Mouse (Mus musculus): Measurements from ENCODE around the gene Rnf182.
A peak's percentile ranks its signal among the peaks of the same experiment; 100 is the strongest.

Rnf182 gene

GRCm38 (mm10) chr13:43615577-43616254 lies at the start of gene Rnf182:
Rnf182 (plus strand) TSS chr13:43615710.
- DNase-seq, result peak; percentile 6 to 11

GRCm38 (mm10) chr13:43566184-43566583 lies 49.3 kb upstream of the Rnf182 start:
- no peak for DNase-seq

GRCm38 (mm10) chr13:43567141-43567891 lies 48.2 kb upstream of the Rnf182 start:
- no peak for DNase-seq

GRCm38 (mm10) chr13:43573979-43574378 lies 41.5 kb upstream of the Rnf182 start:
- DNase-seq, result no peak

- no peak for DNase-seq
These were observed 40.1 kb upstream of the Rnf182 start for GRCm38 (mm10) chr13:43575431-43575830.

GRCm38 (mm10) chr13:43577254-43577653 lies 38.3 kb upstream of the Rnf182 start:
- DNase-seq, result peak in 1 of 2 experiments; percentile 21

- no peak for DNase-seq
These were observed 37.7 kb upstream of the Rnf182 start for GRCm38 (mm10) chr13:43577766-43578165.

- DNase-seq, result peak; percentile 9 to 51
These were observed 35.8 kb upstream of the Rnf182 start for GRCm38 (mm10) chr13:43579740-43580139.

- DNase-seq, result no peak
These were observed 34.8 kb upstream of the Rnf182 start for GRCm38 (mm10) chr13:43580661-43581060.

- no peak for DNase-seq
These were observed 32.5 kb upstream of the Rnf182 start for GRCm38 (mm10) chr13:43582961-43583360.

GRCm38 (mm10) chr13:43583504-43583903 lies 32.0 kb upstream of the Rnf182 start:
- DNase-seq, result no peak

- DNase-seq, result no peak
These were observed 30.2 kb upstream of the Rnf182 start for GRCm38 (mm10) chr13:43585335-43585734.

GRCm38 (mm10) chr13:43586966-43587365 lies 28.5 kb upstream of the Rnf182 start:
- DNase-seq, result no peak

GRCm38 (mm10) chr13:43587844-43588840 lies 27.4 kb upstream of the Rnf182 start:
- no peak for DNase-seq

- no peak for DNase-seq
These were observed 23.5 kb upstream of the Rnf182 start for GRCm38 (mm10) chr13:43591828-43592680.

- DNase-seq, result no peak
These were observed 22.8 kb upstream of the Rnf182 start for GRCm38 (mm10) chr13:43592681-43593068.

GRCm38 (mm10) chr13:43595896-43596295 lies 19.6 kb upstream of the Rnf182 start:
- DNase-seq, result peak in 1 of 2 experiments; percentile 36

- DNase-seq, result no peak
These were observed 14.5 kb upstream of the Rnf182 start for GRCm38 (mm10) chr13:43600967-43601366.

- no peak for DNase-seq
These were observed 13.1 kb upstream of the Rnf182 start for GRCm38 (mm10) chr13:43602440-43602839.

GRCm38 (mm10) chr13:43603042-43603441 lies 12.5 kb upstream of the Rnf182 start:
- DNase-seq, result no peak

- no peak for DNase-seq
These were observed 6.7 kb upstream of the Rnf182 start for GRCm38 (mm10) chr13:43608854-43609253.

- no peak for DNase-seq
These were observed 3.5 kb upstream of the Rnf182 start for GRCm38 (mm10) chr13:43612040-43612439.
